Comparison of ENCODE assay signal across 8 mouse cellular contexts in the genomic region with DNA sequence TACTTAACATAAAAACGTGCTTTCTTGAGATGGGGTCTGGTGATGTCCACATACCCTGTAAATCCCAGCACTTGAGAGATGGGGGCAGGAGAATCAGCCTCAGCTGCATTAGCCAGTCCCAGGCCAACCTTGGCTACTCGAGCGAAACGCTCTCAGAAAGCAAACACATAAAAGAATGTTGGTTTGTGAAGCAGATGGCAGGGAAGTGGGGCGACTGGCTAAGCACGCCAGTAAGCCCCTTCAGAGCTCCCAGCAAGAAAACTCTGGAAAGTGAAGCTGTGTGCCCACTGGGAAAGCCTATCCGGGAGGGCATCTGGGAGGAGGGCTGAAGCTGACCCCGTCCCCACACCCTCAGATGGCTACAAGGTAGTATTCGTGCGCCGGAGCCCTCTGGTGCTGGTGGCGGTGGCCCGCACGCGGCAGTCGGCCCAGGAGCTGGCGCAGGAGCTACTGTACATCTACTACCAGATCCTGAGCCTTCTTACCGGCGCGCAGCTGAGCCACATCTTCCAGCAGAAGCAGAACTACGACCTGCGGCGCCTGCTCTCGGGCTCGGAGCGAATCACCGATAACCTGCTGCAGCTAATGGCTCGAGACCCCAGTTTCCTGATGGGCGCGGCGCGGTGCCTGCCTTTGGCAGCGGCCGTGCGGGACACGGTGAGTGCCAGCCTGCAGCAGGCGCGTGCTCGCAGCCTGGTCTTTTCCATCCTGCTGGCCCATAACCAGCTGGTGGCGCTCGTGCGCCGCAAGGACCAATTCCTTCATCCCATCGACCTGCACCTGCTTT. TPM values are rescaled to one million over a fixed set of nuclear protein-coding genes. Genes with fewer than 3 reads are reported as not detected.
DNase-seq lines count a peak whose midpoint lies in the region; ATAC-seq lines count a peak whose summit lies in the region.

No protein-coding gene starts in this region.

- no peaks in the 10 kb centered on the region for H3K9me3 ChIP-seq in heart, embryonic 14.5 days (ENCODE audit: control insufficient read depth, low read length)
- no peaks in the 10 kb centered on the region for H3K9me3 ChIP-seq in liver, embryonic 13.5 days (replicated peaks)
- no peaks in the 10 kb centered on the region for H3K9me3 ChIP-seq in neural tube, embryonic 13.5 days

- H3K36me3 ChIP-seq in heart, embryonic 14.5 days (ENCODE audit: control insufficient read depth, insufficient read depth, low read length): peaks cover 23% of the 10 kb centered on the region
- H3K36me3 ChIP-seq in liver, embryonic 13.5 days: no peaks in the 10 kb centered on the region
- H3K36me3 ChIP-seq in neural tube, embryonic 13.5 days: peaks cover 47% of the 10 kb centered on the region

- ATAC-seq in common myeloid progenitor, adult 5-6 weeks (replicated peaks; ENCODE audit: low read depth, poor library complexity, severe bottlenecking): peak; percentile 65
- ATAC-seq in heart, embryonic 14.5 days (ENCODE audit: insufficient number of reproducible peaks, insufficient read depth, low FRiP score, low read depth): no peak
- ATAC-seq in liver, embryonic 13.5 days (ENCODE audit: low read depth): no peak
- peak; percentile 58; the same call in 1 of the 2 replicates for ATAC-seq in neural tube, embryonic 13.5 days (ENCODE audit: low read depth)

- 11% methylated on average over 44 of the region's 44 CpGs for WGBS in heart, embryonic 14.5 days
- WGBS in liver, embryonic 13.5 days (ENCODE audit: insufficient replicate concordance): 19% methylated on average over 44 of the region's 44 CpGs
- WGBS in neural tube, embryonic 13.5 days: 4% methylated on average over 44 of the region's 44 CpGs

- no peak overlapping the region for H3K27ac ChIP-seq in heart, embryonic 14.5 days (replicated peaks in 1 of 2; ENCODE audit: control insufficient read depth in 1 of 2, insufficient read depth in 1 of 2, low read depth in 2 of 2, low read length in 2 of 2)
- no peak overlapping the region for H3K27ac ChIP-seq in liver, embryonic 13.5 days
- 0 out of 2 replicates have a peak overlapping the region, but pooled peaks have one; percentile 57 for H3K27ac ChIP-seq in neural tube, embryonic 13.5 days (replicated peaks)

- H3K27me3 ChIP-seq in heart, embryonic 14.5 days (ENCODE audit: control insufficient read depth, insufficient read depth, low read length): peaks cover 9% of the 10 kb centered on the region
- H3K27me3 ChIP-seq in liver, embryonic 13.5 days: peaks cover 15% of the 10 kb centered on the region
- peaks cover 20% of the 10 kb centered on the region for H3K27me3 ChIP-seq in neural tube, embryonic 13.5 days

- peak; percentile 81 for DNase-seq in layer of hippocampus, adult 11-12 months (ENCODE audit: low spot score)
- no peak for DNase-seq in layer of hippocampus, adult 9-10 months (ENCODE audit: low spot score)
- peak; percentile 71 to 82 for DNase-seq in kidney, postnatal 25 days
- peak; percentile 37 for DNase-seq in liver, embryonic 13.5 days
- DNase-seq in thymus, postnatal 0 days (ENCODE audit: low spot score): peak; percentile 62

- H3K9ac ChIP-seq in heart, embryonic 14.5 days (ENCODE audit: low read length): peak overlapping the region; percentile 47; the same call in 1 of the 2 replicates
- H3K9ac ChIP-seq in liver, embryonic 13.5 days: peak overlapping the region; percentile 24
- peak overlapping the region; percentile 56 for H3K9ac ChIP-seq in neural tube, embryonic 13.5 days

- H3K4me2 ChIP-seq in heart, embryonic 14.5 days (ENCODE audit: low read length): peak overlapping the region; percentile 68
- peak overlapping the region; percentile 61 for H3K4me2 ChIP-seq in liver, embryonic 13.5 days
- H3K4me2 ChIP-seq in neural tube, embryonic 13.5 days: peak overlapping the region; percentile 58

- H3K4me1 ChIP-seq in heart, embryonic 14.5 days (ENCODE audit: control insufficient read depth in 2 of 2, insufficient read depth in 2 of 2, low read length in 2 of 2): peaks cover 3 to 8% of the 10 kb centered on the region in 2 experiments; a peak in 2 of 4 replicates
- H3K4me1 ChIP-seq in liver, embryonic 13.5 days (replicated peaks): peaks cover 21% of the 10 kb centered on the region
- H3K4me1 ChIP-seq in neural tube, embryonic 13.5 days (replicated peaks): peaks cover 19% of the 10 kb centered on the region

- H3K4me3 ChIP-seq in heart, embryonic 14.5 days (ENCODE audit: control insufficient read depth in 1 of 2, insufficient read depth in 1 of 2, low read depth in 1 of 2, low read length in 2 of 2): peak overlapping the region; percentile 35 to 44
- peak overlapping the region; percentile 27 for H3K4me3 ChIP-seq in liver, embryonic 13.5 days (replicated peaks)
- H3K4me3 ChIP-seq in neural tube, embryonic 13.5 days: peak overlapping the region; percentile 31

RNA-seq across cellular contexts. Expression of gene Mst1r, which starts 5.6 kb away (rescaled TPM):
- total RNA-seq in common myeloid progenitor, adult 5-6 weeks (2017): 0.41 TPM in 1 of 2 replicates, not detected in the other
- polyA plus RNA-seq in heart, embryonic 14.5 days (2014; fragmentation: Nextera tagmentation; extraction: Ambion mirVana): 1.00 and 1.5 TPM in 2 replicates
- 0.68 and 0.71 TPM in 2 replicates for polyA plus RNA-seq in liver, embryonic 13.5 days (2015; fragmentation: Nextera tagmentation; extraction: Ambion mirVana)
- 2.9 and 3.4 TPM in 2 replicates for polyA plus RNA-seq in neural tube, embryonic 13.5 days (2015; fragmentation: Nextera tagmentation; extraction: Ambion mirVana)
- 1.6 and 2.4 TPM in 2 replicates for polyA plus RNA-seq in thymus, postnatal 0 days (2015; fragmentation: Nextera tagmentation; extraction: Ambion mirVana)

RNA-seq across cellular contexts. Expression of gene Mon1a, which starts 13.1 kb away (rescaled TPM):
- total RNA-seq in common myeloid progenitor, adult 5-6 weeks (2017): 11.1 and 16.3 TPM in 2 replicates
- 8.2 and 9.4 TPM in 2 replicates for polyA plus RNA-seq in heart, embryonic 14.5 days (2014; fragmentation: Nextera tagmentation; extraction: Ambion mirVana)
- polyA plus RNA-seq in liver, embryonic 13.5 days (2015; fragmentation: Nextera tagmentation; extraction: Ambion mirVana): 5.6 and 5.8 TPM in 2 replicates
- 25.6 and 26.6 TPM in 2 replicates for polyA plus RNA-seq in neural tube, embryonic 13.5 days (2015; fragmentation: Nextera tagmentation; extraction: Ambion mirVana)
- 17.2 and 17.9 TPM in 2 replicates for polyA plus RNA-seq in thymus, postnatal 0 days (2015; fragmentation: Nextera tagmentation; extraction: Ambion mirVana)

RNA-seq across cellular contexts. Expression of gene Actl11, which starts 27.2 kb away (rescaled TPM):
- total RNA-seq in common myeloid progenitor, adult 5-6 weeks (2017): not detected in 2 replicates
- not detected in 2 replicates for polyA plus RNA-seq in heart, embryonic 14.5 days (2014; fragmentation: Nextera tagmentation; extraction: Ambion mirVana)
- polyA plus RNA-seq in liver, embryonic 13.5 days (2015; fragmentation: Nextera tagmentation; extraction: Ambion mirVana): not detected in 2 replicates
- not detected in 2 replicates for polyA plus RNA-seq in neural tube, embryonic 13.5 days (2015; fragmentation: Nextera tagmentation; extraction: Ambion mirVana)
- not detected in 2 replicates for polyA plus RNA-seq in thymus, postnatal 0 days (2015; fragmentation: Nextera tagmentation; extraction: Ambion mirVana)

RNA-seq across cellular contexts. Expression of gene Rbm6, which starts 28.0 kb away (rescaled TPM):
- 173 and 180 TPM in 2 replicates for total RNA-seq in common myeloid progenitor, adult 5-6 weeks (2017)
- polyA plus RNA-seq in heart, embryonic 14.5 days (2014; fragmentation: Nextera tagmentation; extraction: Ambion mirVana): 41.5 and 42.8 TPM in 2 replicates
- 30.4 and 36.2 TPM in 2 replicates for polyA plus RNA-seq in liver, embryonic 13.5 days (2015; fragmentation: Nextera tagmentation; extraction: Ambion mirVana)
- 103 and 114 TPM in 2 replicates for polyA plus RNA-seq in neural tube, embryonic 13.5 days (2015; fragmentation: Nextera tagmentation; extraction: Ambion mirVana)
- 61.2 and 66.2 TPM in 2 replicates for polyA plus RNA-seq in thymus, postnatal 0 days (2015; fragmentation: Nextera tagmentation; extraction: Ambion mirVana)

RNA-seq across cellular contexts. Expression of gene Camkv, which starts 34.4 kb away (rescaled TPM):
- total RNA-seq in common myeloid progenitor, adult 5-6 weeks (2017): 0.32 TPM in 1 of 2 replicates, not detected in the other
- 0.07 and 0.13 TPM in 2 replicates for polyA plus RNA-seq in heart, embryonic 14.5 days (2014; fragmentation: Nextera tagmentation; extraction: Ambion mirVana)
- polyA plus RNA-seq in liver, embryonic 13.5 days (2015; fragmentation: Nextera tagmentation; extraction: Ambion mirVana): 0.13 and 0.28 TPM in 2 replicates
- polyA plus RNA-seq in neural tube, embryonic 13.5 days (2015; fragmentation: Nextera tagmentation; extraction: Ambion mirVana): 11.4 and 12.8 TPM in 2 replicates
- 12.1 and 12.9 TPM in 2 replicates for polyA plus RNA-seq in thymus, postnatal 0 days (2015; fragmentation: Nextera tagmentation; extraction: Ambion mirVana)

Comparison
In these comparisons a context has a peak if more than half of its experiments do, and no peak if none do; other contexts are left out.
1. ATAC-seq: peak in common myeloid progenitor, adult 5-6 weeks (single experiment) and neural tube, embryonic 13.5 days (single experiment); none in heart, embryonic 14.5 days (single experiment) and liver, embryonic 13.5 days (single experiment).
2. Peak in every context shown above with its lines, with median percentiles within 50 percentile points of each other: H3K4me2 ChIP-seq, H3K4me3 ChIP-seq and H3K9ac ChIP-seq.